8 mouse cellular contexts compared by ENCODE assay signal in the genomic region with DNA sequence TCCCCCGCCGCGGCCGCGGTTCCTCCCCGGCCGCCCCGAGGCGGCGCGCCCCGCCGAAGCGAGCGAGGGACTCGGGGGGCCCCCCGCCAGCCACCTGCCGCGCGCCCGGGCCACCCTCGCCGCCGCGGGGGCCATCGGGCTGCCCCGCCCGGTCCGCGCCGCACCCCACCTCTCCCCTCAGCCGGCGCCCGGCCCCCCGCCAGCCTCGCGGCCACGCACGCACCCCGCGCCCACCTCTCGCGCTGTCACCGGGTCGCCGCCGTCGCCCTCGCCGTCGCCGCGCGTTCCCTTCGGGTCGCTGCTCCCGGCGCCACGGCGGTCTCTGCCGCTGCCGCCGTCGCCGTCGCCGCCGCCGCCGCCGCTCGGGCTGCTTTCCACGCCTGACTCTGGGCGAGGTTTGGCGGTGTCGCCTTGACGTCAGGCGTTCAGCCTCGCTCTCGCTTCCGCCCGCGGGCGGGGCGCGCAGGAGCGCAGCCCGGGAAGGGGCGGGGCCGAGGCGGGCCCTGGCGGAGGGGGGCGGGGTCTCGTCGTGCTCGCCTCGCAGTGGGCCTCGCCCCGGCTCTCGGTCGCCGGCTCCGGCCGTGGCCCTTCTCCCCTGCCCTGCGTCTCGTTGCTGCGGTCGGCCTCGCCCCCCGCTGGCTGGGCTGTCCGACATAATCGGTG. TPM values are rescaled to one million over a fixed set of nuclear protein-coding genes. Genes with fewer than 3 reads are reported as not detected.
DNase-seq lines count a peak whose midpoint lies in the region; ATAC-seq and TF ChIP-seq lines count a peak whose summit lies in the region.

Rap1b (minus strand) TSS at position 439 of the 663 bp plus-strand sequence.

- TF ChIP-seq POLR2A in brain, embryonic 14.5 days (IDR thresholded peaks at IDR 0.05; ENCODE audit: borderline replicate concordance, extremely low read depth, insufficient read depth, insufficient read length, poor library complexity, severe bottlenecking) = peak; percentile 99

- H3K9me3 ChIP-seq in erythroblast, embryonic 14.5 days (ENCODE audit: control insufficient read depth, low read length) = no peaks in the 10 kb centered on the region
- no peaks in the 10 kb centered on the region for H3K9me3 ChIP-seq in heart, embryonic 12.5 days (replicated peaks)
- no peaks in the 10 kb centered on the region for H3K9me3 ChIP-seq in kidney, postnatal 0 days (replicated peaks; ENCODE audit: low read length)
- H3K9me3 ChIP-seq in liver, embryonic 11.5 days (ENCODE audit: control insufficient read depth, low read length) = no peaks in the 10 kb centered on the region
- H3K9me3 ChIP-seq in stomach, embryonic 14.5 days (ENCODE audit: control insufficient read depth, low read depth, low read length) = no peaks in the 10 kb centered on the region

- H3K79me3 ChIP-seq in C2C12 (ENCODE audit: low read depth) = peaks cover 45% of the 10 kb centered on the region

- H3K27ac ChIP-seq in heart, embryonic 12.5 days (ENCODE audit: poor library complexity, severe bottlenecking) = peak within 1 kb of the TSS; percentile 98
- H3K27ac ChIP-seq in kidney, postnatal 0 days = peak within 1 kb of the TSS; percentile 99
- H3K27ac ChIP-seq in liver, embryonic 11.5 days (ENCODE audit: low read depth, low read length) = peak within 1 kb of the TSS; percentile 97
- H3K27ac ChIP-seq in stomach, embryonic 14.5 days (ENCODE audit: low read length) = peak within 1 kb of the TSS; percentile 98

- H3K4me2 ChIP-seq in heart, embryonic 12.5 days = peak within 1 kb of the TSS; percentile 76
- H3K4me2 ChIP-seq in kidney, postnatal 0 days (ENCODE audit: low read length) = peak within 1 kb of the TSS; percentile 77
- H3K4me2 ChIP-seq in liver, embryonic 11.5 days = peak within 1 kb of the TSS; percentile 88
- H3K4me2 ChIP-seq in stomach, embryonic 14.5 days (replicated peaks; ENCODE audit: low read depth, low read length) = peak within 1 kb of the TSS; percentile 60

- peaks cover 25% of the 10 kb centered on the region for H3K4me1 ChIP-seq in erythroblast, embryonic 14.5 days (ENCODE audit: control insufficient read depth)
- H3K4me1 ChIP-seq in heart, embryonic 12.5 days (replicated peaks) = peaks cover 25% of the 10 kb centered on the region
- peaks cover 6% of the 10 kb centered on the region for H3K4me1 ChIP-seq in kidney, postnatal 0 days (replicated peaks; ENCODE audit: insufficient read depth, low read length)
- peaks cover 26% of the 10 kb centered on the region for H3K4me1 ChIP-seq in liver, embryonic 11.5 days (replicated peaks; ENCODE audit: control insufficient read depth, insufficient read depth, low read length)
- H3K4me1 ChIP-seq in stomach, embryonic 14.5 days (ENCODE audit: control insufficient read depth, insufficient read depth, low read length) = peaks cover 17% of the 10 kb centered on the region

- peaks cover 3% of the 10 kb centered on the region for H3K36me3 ChIP-seq in C2C12 (ENCODE audit: control insufficient read depth, insufficient read depth)
- no peaks in the 10 kb centered on the region for H3K36me3 ChIP-seq in erythroblast, embryonic 14.5 days (ENCODE audit: control insufficient read depth)
- no peaks in the 10 kb centered on the region for H3K36me3 ChIP-seq in heart, embryonic 12.5 days
- no peaks in the 10 kb centered on the region for H3K36me3 ChIP-seq in kidney, postnatal 0 days (ENCODE audit: insufficient read depth, low read length)
- no peaks in the 10 kb centered on the region for H3K36me3 ChIP-seq in liver, embryonic 11.5 days (ENCODE audit: control insufficient read depth, insufficient read depth, low read length)
- no peaks in the 10 kb centered on the region for H3K36me3 ChIP-seq in stomach, embryonic 14.5 days (ENCODE audit: control insufficient read depth, insufficient read depth, low read length)

- H3ac ChIP-seq in C2C12 (ENCODE audit: control insufficient read depth, insufficient read length, low read depth) = peak within 1 kb of the TSS; percentile 80

- no peaks in the 10 kb centered on the region for H3K27me3 ChIP-seq in C2C12 (ENCODE audit: control insufficient read depth, insufficient read depth, insufficient read length)
- peaks cover 27% of the 10 kb centered on the region for H3K27me3 ChIP-seq in erythroblast, embryonic 14.5 days (ENCODE audit: control insufficient read depth)
- H3K27me3 ChIP-seq in heart, embryonic 12.5 days (replicated peaks) = no peaks in the 10 kb centered on the region
- no peaks in the 10 kb centered on the region for H3K27me3 ChIP-seq in kidney, postnatal 0 days (ENCODE audit: insufficient read depth, low read length)
- H3K27me3 ChIP-seq in liver, embryonic 11.5 days (replicated peaks; ENCODE audit: control insufficient read depth, insufficient read depth, low read length) = no peaks in the 10 kb centered on the region
- no peaks in the 10 kb centered on the region for H3K27me3 ChIP-seq in stomach, embryonic 14.5 days (ENCODE audit: control insufficient read depth, insufficient read depth, low read length)

- H3K79me2 ChIP-seq in C2C12 (ENCODE audit: control insufficient read depth, insufficient read depth) = peaks cover 49% of the 10 kb centered on the region

- peak within 1 kb of the TSS; percentile 80 for H3K4me3 ChIP-seq in C2C12 (ENCODE audit: insufficient read depth, poor library complexity, severe bottlenecking)
- peak within 1 kb of the TSS; percentile 87 for H3K4me3 ChIP-seq in erythroblast, embryonic 14.5 days (replicated peaks)
- peak within 1 kb of the TSS; percentile 87 for H3K4me3 ChIP-seq in heart, embryonic 12.5 days
- peak within 1 kb of the TSS; percentile 95 for H3K4me3 ChIP-seq in kidney, postnatal 0 days (replicated peaks; ENCODE audit: low read depth, low read length)
- peak within 1 kb of the TSS; percentile 90 for H3K4me3 ChIP-seq in liver, embryonic 11.5 days (ENCODE audit: low read depth, low read length)
- peak within 1 kb of the TSS; percentile 86 for H3K4me3 ChIP-seq in stomach, embryonic 14.5 days (ENCODE audit: low read depth, low read length)

- no peak for TF ChIP-seq CTCF in C2C12 (IDR thresholded peaks at IDR 0.05; ENCODE audit: control insufficient read depth, insufficient read depth, insufficient read length)
- no peak for TF ChIP-seq CTCF in brain, embryonic 14.5 days (IDR thresholded peaks at IDR 0.05; ENCODE audit: borderline replicate concordance, extremely low read depth, insufficient read depth, insufficient read length)
- no peak for TF ChIP-seq CTCF in kidney, postnatal 0 days (IDR thresholded peaks at IDR 0.05; ENCODE audit: low read depth)

- peak; percentile 97 for ATAC-seq in heart, embryonic 12.5 days (ENCODE audit: insufficient number of reproducible peaks, low FRiP score)
- peak; percentile 95 for ATAC-seq in kidney, postnatal 0 days (replicated peaks; ENCODE audit: low FRiP score, low read depth)
- peak; percentile 94 for ATAC-seq in liver, embryonic 11.5 days (replicated peaks; ENCODE audit: low FRiP score)
- ATAC-seq in stomach, embryonic 14.5 days (ENCODE audit: insufficient number of reproducible peaks, insufficient read depth, low FRiP score, low read depth) = peak; percentile 94

- DNase-seq in brain, embryonic 14.5 days (ENCODE audit: low read depth) = peak; percentile 97
- peak; percentile 96 for DNase-seq in kidney, postnatal 0 days (ENCODE audit: low spot score)
- peak; percentile 98 for DNase-seq in liver, embryonic 11.5 days (ENCODE audit: low spot score)
- peak; percentile 95 for DNase-seq in naive thymus-derived CD4-positive, alpha-beta T cell, adult 2 months (ENCODE audit: low read depth)

- WGBS in heart, embryonic 12.5 days = 5% methylated on average over 93 of the region's 112 CpGs
- WGBS in kidney, postnatal 0 days = under 1% methylated on average over 75 of the region's 112 CpGs
- WGBS in liver, embryonic 11.5 days = under 1% methylated on average over 89 of the region's 112 CpGs
- WGBS in stomach, embryonic 14.5 days = under 1% methylated on average over 95 of the region's 112 CpGs

- peak within 1 kb of the TSS; percentile 99 for H3K9ac ChIP-seq in heart, embryonic 12.5 days
- H3K9ac ChIP-seq in kidney, postnatal 0 days (ENCODE audit: low read depth, low read length) = peak within 1 kb of the TSS; percentile 99
- H3K9ac ChIP-seq in liver, embryonic 11.5 days (ENCODE audit: low read depth, low read length) = peak within 1 kb of the TSS; percentile 87
- H3K9ac ChIP-seq in stomach, embryonic 14.5 days (replicated peaks; ENCODE audit: low read depth, low read length) = peak within 1 kb of the TSS; percentile 97

TF ChIP-seq in C2C12, 6 proteins besides CTCF, POLR2A, EP300 and RAD21:
- TF ChIP-seq MAX (IDR thresholded peaks at IDR 0.05) = peak; percentile 49
- TF ChIP-seq CEBPB (IDR thresholded peaks at IDR 0.05; ENCODE audit: low read depth) = no peak

RNA-seq across cellular contexts. Expression of gene Rap1b, which starts in this region (rescaled TPM):
- 54.9 TPM for polyA plus RNA-seq in C2C12 (2012; fragmentation: generic; extraction: Trizol)
- 67.6 and 87.0 TPM in 2 replicates for polyA plus RNA-seq in brain, embryonic 14.5 days (2012; rRNA removed)
- 1.0 and 1.3 TPM in 2 replicates for polyA plus RNA-seq in erythroblast, embryonic 14.5 days (2012)
- polyA plus RNA-seq in heart, embryonic 12.5 days (2016; fragmentation: Nextera tagmentation; extraction: Ambion mirVana) = 131 and 132 TPM in 2 replicates
- 174 TPM in 2 replicates for polyA plus RNA-seq in kidney, postnatal 0 days (2015; fragmentation: Nextera tagmentation; extraction: Ambion mirVana)
- polyA plus RNA-seq in liver, embryonic 11.5 days (2014; fragmentation: Nextera tagmentation; extraction: Ambion mirVana) = 252 and 292 TPM in 2 replicates
- 178 and 194 TPM in 2 replicates for polyA plus RNA-seq in stomach, embryonic 14.5 days (2014; fragmentation: Nextera tagmentation; extraction: Ambion mirVana)

Comparison
In these comparisons a context has a peak if more than half of its experiments do, and no peak if none do; other contexts are left out.
1. Peak in every context shown above with its lines: DNase-seq, ATAC-seq, H3K4me3 ChIP-seq and H3K27ac ChIP-seq.
2. RNA of gene Rap1b (polyA plus RNA-seq): 252 to 292 TPM in liver, embryonic 11.5 days, 178 to 194 TPM in stomach, embryonic 14.5 days, 174 TPM in kidney, postnatal 0 days, 131 to 132 TPM in heart, embryonic 12.5 days, 67.6 to 87.0 TPM in brain, embryonic 14.5 days and 54.9 TPM in C2C12 (single experiment); 1.0 to 1.3 TPM in erythroblast, embryonic 14.5 days; every median in the first group is over 10 times any median in the second.